Mouse (Mus musculus) embryonic fibroblast, embryonic 13.5 days (primary cell): ENCODE results near the gene Mdga1. TPM values are rescaled to one million over a fixed set of nuclear protein-coding genes. Genes with fewer than 3 reads are reported as not detected.
"Not testable (repeated sequence)": the region's sequence is repeated elsewhere in the genome, so short reads cannot be mapped to it uniquely, and the experiment has no call there.

Experiments used
- H3K27ac ChIP-seq: 2 replicates; pipeline ENCODE4 v1.5.1; 2012; ENCODE audit warnings: low read length, control low read depth, inconsistent platforms; ENCODE audit not compliant: insufficient read depth
- H3K4me1 ChIP-seq: 2 replicates; pipeline ENCODE4 v1.6.1; 2011; ENCODE audit warnings: low read length; ENCODE audit not compliant: control insufficient read depth, insufficient read depth
- H3K4me3 ChIP-seq: 2 replicates; pipeline ENCODE4 v1.5.1; 2011; ENCODE audit warnings: mild to moderate bottlenecking, control low read depth, low read length; ENCODE audit not compliant: insufficient read depth
- CTCF ChIP-seq: IDR thresholded peaks from 2 replicates; pipeline ENCODE4 v1.5.1; 2011; ENCODE audit warnings: mild to moderate bottlenecking, control low read depth, low read length, moderate library complexity, borderline replicate concordance; ENCODE audit not compliant: insufficient read depth
- POLR2A ChIP-seq: IDR thresholded peaks from 2 replicates; pipeline ENCODE4 v1.6.1; 2011; ENCODE audit warnings: low read depth, mild to moderate bottlenecking, control low read depth, low read length, moderate library complexity
- polyA plus RNA-seq: library from polyadenylated mRNA; stranded (reverse); fragments of >200 nt; gene quantifications from 2 replicates; pipeline ENCODE4 v1.2.4, GENCODE M21; 2011; ENCODE audit warnings: low read depth; ENCODE audit not compliant: missing spikeins, insufficient read length

Gene Mdga1
- polyA plus RNA-seq, 1 experiment: 7.6 TPM

DNA sequence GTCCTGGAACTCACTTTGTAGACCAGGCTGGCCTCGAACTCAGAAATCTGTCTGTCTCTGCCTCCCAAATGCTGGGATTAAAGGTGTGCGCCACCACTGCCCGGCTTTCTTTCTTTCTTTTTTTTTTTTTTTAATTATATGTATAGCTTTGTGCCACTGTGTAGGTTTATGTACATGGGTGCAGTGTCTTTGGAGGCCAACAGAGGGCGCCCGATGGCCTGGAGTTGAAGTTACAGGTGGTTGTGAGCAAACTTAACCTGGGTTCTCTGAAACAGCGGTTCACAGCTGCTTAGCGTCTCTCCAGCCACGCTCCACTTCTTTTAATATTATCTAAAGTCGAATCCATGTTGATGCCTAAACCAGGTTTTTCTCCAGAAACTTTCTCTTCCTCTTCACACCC is 185.1 kb downstream of the Mdga1 start:
- TF ChIP-seq CTCF (no peak), POLR2A (no peak)
- no peak overlapping the region for H3K27ac ChIP-seq

DNA sequence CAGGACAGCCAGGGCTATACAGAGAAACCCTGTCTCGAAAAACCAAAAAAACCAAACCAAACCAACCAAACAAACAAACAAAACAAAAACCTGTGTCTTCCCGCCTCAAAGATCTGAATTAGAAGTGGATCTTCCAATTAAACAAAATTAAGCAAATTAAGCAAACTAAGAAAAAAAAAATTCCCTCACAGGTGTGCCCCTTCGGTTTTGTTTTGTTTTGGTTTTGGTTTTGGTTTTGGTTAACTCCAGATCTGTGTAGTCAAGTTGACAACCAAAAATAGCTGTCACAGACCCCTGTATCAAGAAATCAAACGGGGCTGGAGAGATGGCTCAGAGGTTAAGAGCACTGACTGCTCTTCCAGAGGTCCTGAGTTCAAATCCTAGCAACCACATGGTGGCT is 188.4 kb downstream of the Mdga1 start:
- not testable (repeated sequence) for H3K27ac ChIP-seq, H3K4me1 ChIP-seq, H3K4me3 ChIP-seq

More for the DNA sequence above, 185.1 kb downstream of the Mdga1 start:
- Histone ChIP-seq H3K4me1 (no peaks in the 10 kb centered on the region), H3K4me3 (no peak overlapping the region)

DNA sequence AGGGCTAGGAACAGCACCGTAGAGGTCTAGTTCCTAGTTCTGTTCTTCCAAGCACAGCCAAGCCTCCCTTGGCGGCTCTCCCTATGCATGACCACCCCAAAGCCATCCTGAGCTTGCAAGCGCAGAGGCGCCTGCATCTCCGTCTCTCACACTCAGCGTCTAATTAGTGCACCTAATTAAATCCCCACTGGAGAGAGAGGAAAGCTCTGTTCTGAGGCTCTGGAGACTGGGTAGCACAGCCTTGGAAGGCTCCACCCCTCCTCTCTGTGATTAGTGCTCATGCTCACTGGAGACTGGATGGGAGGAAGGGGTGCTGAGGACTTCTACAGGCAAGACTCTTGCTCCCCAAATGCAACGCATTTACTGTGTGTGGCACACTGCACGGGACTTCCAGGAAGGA is 191.9 kb downstream of the Mdga1 start:
- no peak for TF ChIP-seq POLR2A
- TF ChIP-seq CTCF: no peak
- H3K4me1 ChIP-seq: no peaks in the 10 kb centered on the region
- no peak overlapping the region for H3K27ac ChIP-seq
- no peak overlapping the region for H3K4me3 ChIP-seq

Other genes with a start within 250 kb of the Mdga1 start
- gene Zfand3, start 34.6 kb upstream of the Mdga1 start, polyA plus RNA-seq: 151 and 158 TPM in 2 replicates